Mouse (Mus musculus) heart, postnatal 36 days (tissue): Measurements from ENCODE around the gene Ccer1. TPM values are rescaled to one million over a fixed set of nuclear protein-coding genes. Genes with fewer than 3 reads are reported as not detected.

Experiments used
- total RNA-seq, 2 experiments: library from RNA; stranded (reverse); gene quantifications; 2 replicates each; pipeline ENCODE4 v1.2.3; 2021

The Ccer1 gene
- total RNA-seq, 2 experiments from 2014 or later: not detected

Other genes starting within 250 kb of the Ccer1 start
- gene Dcn, start 213.4 kb upstream of the Ccer1 start, total RNA-seq: 100 to 1,000 TPM; 425 to 437 TPM
- gene Lum, start 127.9 kb upstream of the Ccer1 start, total RNA-seq: 10 to 100 TPM; 51.9 to 64.4 TPM
- gene Kera, start 86.2 kb upstream of the Ccer1 start, total RNA-seq: not detected
- under 1 TPM; 0.30 to 0.44 TPM for gene Epyc, start 49.0 kb upstream of the Ccer1 start, total RNA-seq
- not detected for gene C030005K15Rik, start 33.7 kb downstream of the Ccer1 start, total RNA-seq